Mouse (Mus musculus): Measurements from ENCODE around the gene Llcfc1.

- no peak for TF ChIP-seq POLR2A (IDR thresholded peaks at IDR 0.05; ENCODE audit: extremely low read depth, insufficient read depth, low read length)
- no peak for TF ChIP-seq CTCF (IDR thresholded peaks at IDR 0.05; ENCODE audit: low read depth, low read length)
These were observed 41.0 kb upstream of the Llcfc1 start for GRCm38 (mm10) chr6:41643227-41643626.

All from liver, adult 2 months (tissue).